In genomic region chr8:125287311-125287710, GRCm38 (mm10) we compare ENCODE assay signal across 21 mouse cellular contexts.
DNase-seq lines count a peak whose midpoint lies in the region; ATAC-seq and TF ChIP-seq lines count a peak whose summit lies in the region.
"Had no signal": no experiment of that assay in that cellular context is flagged by ENCODE, and none has a peak within 500 bp of the region (broad histone marks: within the 10 kb centered on the region; RNA-seq: fewer than 3 reads in every experiment).

No protein-coding gene starts in this region.

- TF ChIP-seq POLR2A in heart, adult 2 months (IDR thresholded peaks at IDR 0.05; ENCODE audit: insufficient read depth, low read depth, low read length) = no peak

- H3K27ac ChIP-seq in heart, adult 2 months = peak overlapping the region; percentile 31
- peak overlapping the region; percentile 84 for H3K27ac ChIP-seq in heart, embryonic 13.5 days (replicated peaks)
- H3K27ac ChIP-seq: forebrain, embryonic 13.5 days; left cerebral cortex, adult 2 months had no signal

- intact Hi-C loops in heart, adult 2 months (cut with DNase I) = loop anchor here (5.0 kb wide), 1 partner anchor 90 kb away; no protein-coding TSS in a partner anchor
- intact Hi-C loops in heart, postnatal 14 days (cut with DNase I) = loop anchor here (5.0 kb wide), 1 partner anchor 60 kb away; no protein-coding TSS in a partner anchor

- DNase-seq in heart, adult 2 months = no peak
- no peak for DNase-seq in heart, postnatal 14 days
- DNase-seq in retina, postnatal 1 day = peak; percentile 35
- no peak for DNase-seq in retina, embryonic 14.5 days (ENCODE audit: low spot score)
- no peak for DNase-seq in cerebellum, postnatal 10 days
- no peak for DNase-seq in ovary, postnatal 14 days (ENCODE audit: low spot score)
- DNase-seq: B cell, adult 2 months; cerebellum, adult 11-12 months; cerebellum, postnatal 36 days; kidney, adult 11 months; layer of hippocampus, adult 9-11 months; liver, postnatal 0 days; lung, postnatal 14 days; midbrain, embryonic 14.5 days; right cerebral cortex, postnatal 25 days had no signal

- no peak for TF ChIP-seq EP300 in heart, adult 2 months (IDR thresholded peaks at IDR 0.05; ENCODE audit: insufficient read depth, low read depth, low read length)

- no peak overlapping the region for H3K9ac ChIP-seq in heart, adult 2 months (ENCODE audit: low read depth, low read length)
- peak overlapping the region; percentile 57; the same call in 1 of the 2 replicates for H3K9ac ChIP-seq in heart, embryonic 13.5 days
- H3K9ac ChIP-seq: forebrain, embryonic 13.5 days; liver, postnatal 0 days had no signal

- ATAC-seq in heart, embryonic 13.5 days (ENCODE audit: extremely low read depth, insufficient number of reproducible peaks, low FRiP score, low TSS enrichment) = no peak
- ATAC-seq: forebrain, embryonic 13.5 days; liver, postnatal 0 days had no signal

- TF ChIP-seq CTCF in heart, adult 2 months (IDR thresholded peaks at IDR 0.05) = no peak

- peaks cover 40% of the 10 kb centered on the region for H3K4me1 ChIP-seq in heart, adult 2 months (ENCODE audit: control insufficient read depth, insufficient read depth, low read length)
- peaks cover 77% of the 10 kb centered on the region for H3K4me1 ChIP-seq in heart, embryonic 13.5 days
- H3K4me1 ChIP-seq: forebrain, embryonic 13.5 days; megakaryocyte, embryonic 14.5 days had no signal

- 36% methylated on average over 4 of the region's 4 CpGs for WGBS in heart, adult 2 months
- WGBS in heart, embryonic 13.5 days = 72% methylated on average over 4 of the region's 4 CpGs

- peak overlapping the region; percentile 39; the same call in 1 of the 2 replicates for H3K4me2 ChIP-seq in heart, embryonic 13.5 days
- H3K4me2 ChIP-seq: forebrain, embryonic 13.5 days had no signal

- H3K4me3 ChIP-seq in heart, adult 2 months = no peak overlapping the region
- H3K4me3 ChIP-seq in heart, embryonic 13.5 days = no peak overlapping the region
- H3K4me3 ChIP-seq: erythroblast, embryonic 14.5 days; forebrain, embryonic 13.5 days; left cerebral cortex, adult 2 months; limb, embryonic 10.5 days; megakaryocyte, embryonic 14.5 days had no signal

- no peaks in the 10 kb centered on the region for H3K27me3 ChIP-seq in heart, adult 2 months (ENCODE audit: control insufficient read depth, insufficient read depth, low read length)
- no peaks in the 10 kb centered on the region for H3K27me3 ChIP-seq in heart, embryonic 13.5 days (replicated peaks)
- H3K27me3 ChIP-seq: forebrain, embryonic 13.5 days had no signal

- no peaks in the 10 kb centered on the region for H3K79me2 ChIP-seq in heart, adult 2 months (replicated peaks; ENCODE audit: control insufficient read depth, insufficient read depth, low read length)

- H3K9me3 ChIP-seq in heart, embryonic 13.5 days = no peaks in the 10 kb centered on the region
- H3K9me3 ChIP-seq: forebrain, embryonic 13.5 days; limb, embryonic 10.5 days had no signal

- H3K36me3 ChIP-seq in heart, adult 2 months (ENCODE audit: control insufficient read depth, insufficient read depth, low read length) = no peaks in the 10 kb centered on the region
- H3K36me3 ChIP-seq in heart, embryonic 13.5 days = no peaks in the 10 kb centered on the region
- H3K36me3 ChIP-seq: limb, embryonic 10.5 days had no signal
